Mouse (Mus musculus): ENCODE data around the gene Med10. TPM values are rescaled to one million over a fixed set of nuclear protein-coding genes. Genes with fewer than 3 reads are reported as not detected.

Med10 gene
- polyA plus RNA-seq, 1 experiment from 2014 or later: 227 TPM

DNA sequence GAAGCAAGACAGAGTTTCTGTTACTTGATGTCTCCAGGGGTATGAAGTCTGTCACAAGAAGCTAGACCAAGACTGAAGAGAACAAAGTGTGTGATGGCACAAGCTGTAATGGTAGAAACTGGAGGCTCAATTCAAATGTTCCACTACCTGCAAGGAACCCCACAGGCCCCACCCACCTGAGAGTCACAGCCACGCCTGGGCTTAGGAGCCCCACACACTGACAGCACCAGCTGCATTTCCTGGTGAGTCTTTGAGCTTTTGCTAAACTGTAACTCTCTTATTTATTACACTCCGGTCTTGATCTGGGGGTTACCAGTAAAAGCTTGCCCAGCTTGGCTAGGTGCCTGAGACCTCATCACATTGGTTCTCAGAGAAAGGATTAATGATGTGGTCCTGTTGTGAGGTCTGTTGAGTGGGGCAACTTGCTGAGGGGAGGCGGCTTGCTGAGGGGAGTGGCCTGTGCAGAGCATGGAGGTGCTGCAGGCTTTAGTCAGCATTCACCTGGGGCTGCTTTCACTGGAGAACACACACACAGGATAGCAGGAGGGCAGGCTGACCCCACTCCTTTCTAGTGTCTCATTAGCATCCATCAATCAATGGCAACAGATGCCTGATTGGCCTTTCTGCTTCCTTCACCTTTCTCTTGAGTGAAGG, 19.1 kb downstream of the Med10 start:
- H3K4me3 ChIP-seq (ENCODE audit: low read depth, low read length): no peak overlapping the region
- DNase-seq (ENCODE audit: low spot score) (no peak), ATAC-seq (ENCODE audit: low FRiP score) (no peak)
- H3K36me3 ChIP-seq (ENCODE audit: control insufficient read depth, insufficient read depth, low read length): 0 out of 2 replicates have a peak, but pooled peaks cover under 1% of the 10 kb centered on the region
- no peaks in the 10 kb centered on the region for H3K4me1 ChIP-seq (replicated peaks; ENCODE audit: control insufficient read depth, insufficient read depth, low read length)
- no peaks in the 10 kb centered on the region for H3K9me3 ChIP-seq (ENCODE audit: control insufficient read depth, low read length)
- H3K27ac ChIP-seq (ENCODE audit: low read depth, low read length): no peak overlapping the region
- WGBS: 57% methylated on average over 3 of the region's 3 CpGs
- H3K4me2 ChIP-seq (replicated peaks; ENCODE audit: low read depth, low read length): no peak overlapping the region
- H3K27me3 ChIP-seq (ENCODE audit: control insufficient read depth, insufficient read depth, low read length): no peaks in the 10 kb centered on the region
- no peak overlapping the region for H3K9ac ChIP-seq (ENCODE audit: low read depth, low read length)

DNA sequence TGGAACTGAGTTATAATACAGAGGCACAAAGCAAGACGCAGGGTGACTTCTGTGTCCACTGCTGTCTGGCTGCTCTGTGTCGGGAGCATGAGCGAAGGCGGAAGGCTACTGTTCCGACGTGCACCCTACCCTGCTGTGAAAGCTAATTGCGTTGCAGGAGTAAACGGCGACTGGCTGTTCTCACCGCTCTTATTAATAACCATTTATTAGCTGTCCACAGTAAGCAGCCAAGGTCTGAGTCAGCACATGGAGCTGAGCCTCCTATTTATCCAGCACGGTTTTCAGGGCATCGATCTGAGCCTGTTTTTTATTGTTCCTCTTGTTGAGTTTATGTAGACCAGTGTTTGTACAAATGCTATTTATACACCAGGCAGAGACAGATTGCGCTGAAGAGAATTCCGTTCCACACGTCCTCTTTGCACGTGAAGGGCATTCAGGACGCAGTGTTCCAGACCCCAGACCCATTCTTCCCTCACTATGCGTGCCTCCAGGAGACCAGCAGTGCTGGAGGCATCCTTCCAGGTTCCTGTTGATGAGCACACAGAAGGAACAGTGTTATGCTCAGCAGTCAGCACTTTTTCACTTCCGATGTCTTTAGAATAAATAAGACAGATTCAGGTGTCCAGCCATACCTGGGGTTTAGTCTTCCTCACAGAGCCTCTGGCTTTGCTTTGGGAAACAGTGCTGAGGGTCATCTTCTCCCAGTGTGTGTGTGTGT, 21.9 kb downstream of the Med10 start:
- peak; percentile 26; the same call in 1 of the 2 replicates for ATAC-seq (ENCODE audit: low FRiP score)
- Histone ChIP-seq H3K36me3 (ENCODE audit: control insufficient read depth, insufficient read depth, low read length) (no peaks in the 10 kb centered on the region), H3K4me2 (replicated peaks; ENCODE audit: low read depth, low read length) (no peak overlapping the region), H3K4me3 (ENCODE audit: low read depth, low read length) (no peak overlapping the region), H3K9me3 (ENCODE audit: control insufficient read depth, low read length) (no peaks in the 10 kb centered on the region), H3K27ac (ENCODE audit: low read depth, low read length) (0 out of 2 replicates have a peak overlapping the region, but pooled peaks have one; percentile 27), H3K4me1 (replicated peaks; ENCODE audit: control insufficient read depth, insufficient read depth, low read length) (no peaks in the 10 kb centered on the region), H3K9ac (ENCODE audit: low read depth, low read length) (no peak overlapping the region), H3K27me3 (ENCODE audit: control insufficient read depth, insufficient read depth, low read length) (no peaks in the 10 kb centered on the region)
- WGBS: 67% methylated on average over 19 of the region's 19 CpGs
- peak; percentile 27 for DNase-seq (ENCODE audit: low spot score)

DNA sequence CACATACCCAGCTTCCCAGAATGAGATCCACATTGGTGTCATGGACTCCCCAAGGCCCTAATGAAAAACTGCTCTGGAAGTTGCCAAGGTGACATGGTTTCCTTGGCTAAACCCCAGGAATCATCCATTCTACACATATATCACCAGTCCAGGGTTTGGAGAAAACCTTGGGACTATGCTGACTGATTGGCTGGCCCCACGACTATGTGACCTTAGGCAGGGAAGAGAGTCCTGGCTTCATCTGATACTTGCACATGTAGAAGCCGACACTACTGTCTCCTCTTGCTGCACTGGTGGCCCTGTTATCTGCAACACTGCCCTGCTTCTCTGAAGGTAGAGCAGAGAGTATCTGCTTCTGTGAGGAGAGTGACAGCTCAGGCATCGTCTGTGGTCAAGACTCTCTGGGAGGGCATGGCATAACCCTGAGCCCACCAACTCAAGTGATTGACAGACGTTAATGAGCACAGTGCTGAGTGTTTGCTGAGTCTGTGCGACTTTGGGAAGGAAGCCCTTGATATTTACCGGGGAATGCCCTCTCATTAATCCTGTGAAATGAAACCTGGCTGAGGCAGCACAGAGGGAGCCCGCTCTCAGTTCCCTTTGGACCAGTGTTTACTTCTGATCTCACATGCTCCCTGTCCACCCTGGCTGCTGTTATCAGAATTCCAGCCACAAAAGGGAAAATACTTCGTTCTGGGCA, 23.4 kb downstream of the Med10 start:
- ATAC-seq (ENCODE audit: low FRiP score) (0 out of 2 replicates have a peak, but pooled peaks have one; percentile 26), DNase-seq (ENCODE audit: low spot score) (no peak)
- Histone ChIP-seq H3K4me3 (ENCODE audit: low read depth, low read length) (no peak overlapping the region), H3K9ac (ENCODE audit: low read depth, low read length) (no peak overlapping the region), H3K27ac (ENCODE audit: low read depth, low read length) (peak overlapping the region; percentile 6; the same call in 1 of the 2 replicates), H3K4me1 (replicated peaks; ENCODE audit: control insufficient read depth, insufficient read depth, low read length) (no peaks in the 10 kb centered on the region), H3K27me3 (ENCODE audit: control insufficient read depth, insufficient read depth, low read length) (no peaks in the 10 kb centered on the region), H3K4me2 (replicated peaks; ENCODE audit: low read depth, low read length) (no peak overlapping the region), H3K36me3 (ENCODE audit: control insufficient read depth, insufficient read depth, low read length) (no peaks in the 10 kb centered on the region), H3K9me3 (ENCODE audit: control insufficient read depth, low read length) (no peaks in the 10 kb centered on the region)
- WGBS: 45% methylated on average over 8 of the region's 8 CpGs

DNA sequence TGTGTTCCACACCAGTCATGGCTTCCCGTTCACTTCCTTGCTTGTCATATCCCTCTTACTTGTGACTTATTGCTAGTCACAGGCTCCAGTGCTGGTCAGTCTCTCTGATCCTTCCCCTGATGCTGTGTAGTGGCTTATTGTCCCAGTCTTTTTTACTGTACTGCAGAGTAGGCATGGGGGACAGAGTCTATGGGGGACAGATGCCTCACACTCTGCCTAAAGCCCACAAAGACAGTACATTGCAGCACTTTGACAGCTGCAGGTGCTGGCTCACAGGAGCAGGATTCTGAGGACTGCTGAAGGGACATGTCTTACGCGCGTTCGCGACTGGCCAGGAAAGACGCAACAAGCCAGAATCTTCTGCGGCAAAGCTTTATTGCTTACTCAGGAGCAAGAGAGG, 28.4 kb downstream of the Med10 start:
- 93% methylated on average over 8 of the region's 8 CpGs for WGBS
- DNase-seq (ENCODE audit: low spot score): no peak

DNA sequence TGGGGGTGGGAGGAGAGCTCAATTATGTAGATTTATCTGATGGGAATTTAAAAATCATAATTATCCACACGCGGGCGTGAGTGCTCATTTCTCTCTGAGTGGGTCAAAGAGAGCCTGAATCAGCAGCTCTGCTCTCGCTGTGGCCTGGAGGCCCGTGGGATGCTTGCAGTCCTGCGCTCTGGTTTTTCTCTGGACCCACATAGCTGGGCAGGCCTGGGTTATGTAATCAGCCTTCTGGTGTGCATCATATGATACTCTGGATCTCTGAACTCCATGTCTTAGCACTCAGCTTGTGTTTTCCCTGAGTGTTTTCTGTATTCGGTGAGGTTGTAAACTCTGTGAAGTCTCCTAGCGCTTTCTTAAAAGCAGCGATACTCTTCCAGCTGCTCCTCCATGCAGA, 30.4 kb downstream of the Med10 start:
- H3K9me3 ChIP-seq (ENCODE audit: control insufficient read depth, low read length): no peaks in the 10 kb centered on the region
- ATAC-seq (ENCODE audit: low FRiP score): no peak
- H3K4me2 ChIP-seq (replicated peaks; ENCODE audit: low read depth, low read length): no peak overlapping the region
- H3K36me3 ChIP-seq (ENCODE audit: control insufficient read depth, insufficient read depth, low read length): no peaks in the 10 kb centered on the region
- H3K4me1 ChIP-seq (replicated peaks; ENCODE audit: control insufficient read depth, insufficient read depth, low read length): no peaks in the 10 kb centered on the region
- no peaks in the 10 kb centered on the region for H3K27me3 ChIP-seq (ENCODE audit: control insufficient read depth, insufficient read depth, low read length)
- no peak overlapping the region for H3K27ac ChIP-seq (ENCODE audit: low read depth, low read length)
- WGBS: 87% methylated on average over 9 of the region's 9 CpGs
- H3K4me3 ChIP-seq (ENCODE audit: low read depth, low read length): no peak overlapping the region
- DNase-seq (ENCODE audit: low spot score): no peak
- no peak overlapping the region for H3K9ac ChIP-seq (ENCODE audit: low read depth, low read length)

More for the DNA sequence above, 28.4 kb downstream of the Med10 start:
- no peaks in the 10 kb centered on the region for H3K9me3 ChIP-seq (ENCODE audit: control insufficient read depth, low read length)
- H3K4me2 ChIP-seq (replicated peaks; ENCODE audit: low read depth, low read length): no peak overlapping the region
- no peak overlapping the region for H3K27ac ChIP-seq (ENCODE audit: low read depth, low read length)
- no peak overlapping the region for H3K9ac ChIP-seq (ENCODE audit: low read depth, low read length)
- no peak for ATAC-seq (ENCODE audit: low FRiP score)
- H3K4me3 ChIP-seq (ENCODE audit: low read depth, low read length): no peak overlapping the region
- no peaks in the 10 kb centered on the region for H3K27me3 ChIP-seq (ENCODE audit: control insufficient read depth, insufficient read depth, low read length)
- no peaks in the 10 kb centered on the region for H3K4me1 ChIP-seq (replicated peaks; ENCODE audit: control insufficient read depth, insufficient read depth, low read length)
- H3K36me3 ChIP-seq (ENCODE audit: control insufficient read depth, insufficient read depth, low read length): no peaks in the 10 kb centered on the region

DNA sequence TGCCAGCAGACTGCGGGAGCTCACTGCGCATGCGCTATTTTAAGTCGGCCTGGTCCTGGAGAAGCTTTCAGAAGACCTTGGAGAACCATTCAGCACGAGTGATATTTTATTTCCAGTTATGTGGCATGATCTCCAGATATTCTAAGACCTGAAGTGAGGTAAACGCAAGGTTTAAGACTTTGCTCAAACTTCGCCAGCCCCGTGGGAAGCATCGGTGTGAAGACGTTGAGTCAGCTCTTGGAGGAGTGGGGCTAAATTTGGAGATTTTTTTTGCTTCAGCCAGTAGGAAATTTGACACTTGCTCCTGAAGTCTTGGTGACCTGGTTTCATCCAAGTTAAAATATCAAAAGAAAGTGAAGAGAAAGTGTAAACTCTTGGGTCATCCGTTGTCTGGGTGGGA, 31.2 kb downstream of the Med10 start:
- Histone ChIP-seq H3K9ac (ENCODE audit: low read depth, low read length) (no peak overlapping the region), H3K4me1 (replicated peaks; ENCODE audit: control insufficient read depth, insufficient read depth, low read length) (no peaks in the 10 kb centered on the region), H3K4me3 (ENCODE audit: low read depth, low read length) (no peak overlapping the region), H3K9me3 (ENCODE audit: control insufficient read depth, low read length) (no peaks in the 10 kb centered on the region), H3K4me2 (replicated peaks; ENCODE audit: low read depth, low read length) (no peak overlapping the region), H3K36me3 (ENCODE audit: control insufficient read depth, insufficient read depth, low read length) (no peaks in the 10 kb centered on the region), H3K27ac (ENCODE audit: low read depth, low read length) (no peak overlapping the region), H3K27me3 (ENCODE audit: control insufficient read depth, insufficient read depth, low read length) (no peaks in the 10 kb centered on the region)
- 93% methylated on average over 11 of the region's 11 CpGs for WGBS
- ATAC-seq (ENCODE audit: low FRiP score) (no peak), DNase-seq (ENCODE audit: low spot score) (no peak)

DNA sequence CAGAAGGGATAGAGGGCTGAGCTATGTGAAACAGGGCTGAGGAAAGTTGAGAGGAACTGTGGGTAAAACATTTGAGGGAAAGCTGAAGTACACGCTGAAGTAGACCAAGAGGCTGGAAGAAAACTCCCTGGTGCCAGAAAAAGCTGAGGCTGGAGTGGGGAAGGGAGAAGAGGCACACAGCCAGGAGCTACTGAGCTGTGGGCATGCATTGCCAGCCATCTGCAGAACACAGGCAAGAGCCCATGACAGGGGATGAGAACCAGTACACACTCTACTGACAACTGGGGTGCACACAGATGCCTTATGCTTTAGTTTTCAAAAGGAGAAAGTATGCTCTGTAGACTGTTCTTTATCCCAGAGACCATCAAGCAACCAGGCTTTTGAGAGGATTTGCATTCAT, 43.4 kb downstream of the Med10 start:
- Histone ChIP-seq H3K9ac (ENCODE audit: low read depth, low read length) (no peak overlapping the region), H3K36me3 (ENCODE audit: control insufficient read depth, insufficient read depth, low read length) (no peaks in the 10 kb centered on the region), H3K4me2 (replicated peaks; ENCODE audit: low read depth, low read length) (no peak overlapping the region), H3K27ac (ENCODE audit: low read depth, low read length) (no peak overlapping the region), H3K9me3 (ENCODE audit: control insufficient read depth, low read length) (no peaks in the 10 kb centered on the region), H3K4me3 (ENCODE audit: low read depth, low read length) (no peak overlapping the region), H3K27me3 (ENCODE audit: control insufficient read depth, insufficient read depth, low read length) (no peaks in the 10 kb centered on the region), H3K4me1 (replicated peaks; ENCODE audit: control insufficient read depth, insufficient read depth, low read length) (no peaks in the 10 kb centered on the region)
- ATAC-seq (ENCODE audit: low FRiP score): no peak
- 76% methylated on average over 1 of the region's 1 CpGs for WGBS
- DNase-seq (ENCODE audit: low spot score): no peak

DNA sequence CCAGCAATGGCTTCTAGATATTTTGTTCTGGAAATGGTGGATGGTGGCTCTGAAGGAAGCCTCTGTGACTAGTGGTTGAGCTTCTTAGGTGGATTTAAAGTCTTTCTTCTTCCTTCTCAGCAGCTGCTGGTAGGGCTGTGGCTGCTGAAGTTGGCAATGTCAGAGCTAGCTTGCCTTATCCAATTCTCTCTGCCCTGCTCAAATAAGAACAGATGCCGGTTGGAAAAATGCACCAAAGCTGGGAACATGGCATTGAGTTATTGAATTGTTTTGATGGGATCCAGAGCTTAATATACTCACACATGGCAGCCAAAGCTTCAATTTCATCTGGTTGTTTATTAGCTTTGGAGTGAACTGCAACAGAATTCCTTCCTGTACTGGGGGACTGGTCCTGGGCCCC, 47.4 kb downstream of the Med10 start:
- WGBS: 89% methylated on average over 1 of the region's 1 CpGs
- Histone ChIP-seq H3K9ac (ENCODE audit: low read depth, low read length) (no peak overlapping the region), H3K4me3 (ENCODE audit: low read depth, low read length) (no peak overlapping the region), H3K27ac (ENCODE audit: low read depth, low read length) (no peak overlapping the region), H3K27me3 (ENCODE audit: control insufficient read depth, insufficient read depth, low read length) (no peaks in the 10 kb centered on the region), H3K36me3 (ENCODE audit: control insufficient read depth, insufficient read depth, low read length) (no peaks in the 10 kb centered on the region), H3K4me1 (replicated peaks; ENCODE audit: control insufficient read depth, insufficient read depth, low read length) (no peaks in the 10 kb centered on the region), H3K9me3 (ENCODE audit: control insufficient read depth, low read length) (no peaks in the 10 kb centered on the region), H3K4me2 (replicated peaks; ENCODE audit: low read depth, low read length) (no peak overlapping the region)
- no peak for DNase-seq (ENCODE audit: low spot score)
- no peak for ATAC-seq (ENCODE audit: low FRiP score)
